Mouse (Mus musculus) mouse embryonic stem cell (cell line): Measurements from ENCODE around the gene Tbrg1.

Source experiments
- in situ Hi-C, 2 experiments: fragments of 300-500 bp; cut with MboI; formaldehyde crosslinking; loops; 1 replicate in 1 of 2; 3 replicates in 1 of 2; pipeline ENCODE4 v1.14.3; 2019 to 2020; ENCODE audit warnings: low sequenced_read_pairs in 2 of 2, low pct_unique_long_range_greater_than_20kb in 1 of 2, mixed read lengths in 1 of 2; ENCODE audit not compliant: unreplicated experiment in 1 of 2

Tbrg1 gene

GRCm38 (mm10) chr9:37636800-37637542 is 20.1 kb downstream of the Tbrg1 start:
- in situ Hi-C loops, result no loop called here

- in situ Hi-C loops, result no loop called here
Measured at GRCm38 (mm10) chr9:37636335-37636734, 20.8 kb downstream of the Tbrg1 start.

GRCm38 (mm10) chr9:37634269-37634668 is 22.8 kb downstream of the Tbrg1 start:
- in situ Hi-C loops, result no loop called here

- in situ Hi-C loops, result no loop called here
Measured at GRCm38 (mm10) chr9:37632305-37632704, 24.8 kb downstream of the Tbrg1 start.

- in situ Hi-C loops, result loop anchor here in 1 of 2 experiments (10.0 kb wide), 1 partner anchor 205 kb away; no protein-coding TSS in a partner anchor
Measured at GRCm38 (mm10) chr9:37629941-37630340, 27.2 kb downstream of the Tbrg1 start.

GRCm38 (mm10) chr9:37628581-37628980 is 28.5 kb downstream of the Tbrg1 start:
- in situ Hi-C loops, result loop anchor here in 1 of 2 experiments (10.0 kb wide), 1 partner anchor 204 kb away; no protein-coding TSS in a partner anchor

DNA sequence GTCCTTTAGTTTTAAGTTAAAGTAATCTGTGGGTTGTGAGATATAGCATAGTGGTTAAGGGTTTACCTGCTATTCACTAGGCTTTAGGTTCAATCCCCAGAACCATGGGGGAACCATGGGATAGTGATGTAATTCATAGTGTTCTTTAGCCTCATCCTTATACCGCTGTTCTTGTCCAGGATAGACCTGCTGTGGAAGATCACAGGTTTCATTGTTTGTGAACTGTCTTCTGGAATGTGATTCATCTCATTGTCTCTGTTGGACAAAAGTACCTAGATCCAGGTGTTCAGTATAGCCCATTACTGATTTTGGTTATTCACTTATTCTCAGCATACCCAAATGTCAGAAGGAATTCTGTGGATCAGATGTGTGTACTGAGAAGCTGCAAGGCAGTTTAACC is 29.8 kb downstream of the Tbrg1 start:
- in situ Hi-C loops, result loop anchor here in 1 of 2 experiments (10.0 kb wide), 1 partner anchor 202 kb away; no protein-coding TSS in a partner anchor

- in situ Hi-C loops, result loop anchor here in 1 of 2 experiments (10.0 kb wide), 1 partner anchor 201 kb away; no protein-coding TSS in a partner anchor
Measured at GRCm38 (mm10) chr9:37626103-37626567, 31.0 kb downstream of the Tbrg1 start.

DNA sequence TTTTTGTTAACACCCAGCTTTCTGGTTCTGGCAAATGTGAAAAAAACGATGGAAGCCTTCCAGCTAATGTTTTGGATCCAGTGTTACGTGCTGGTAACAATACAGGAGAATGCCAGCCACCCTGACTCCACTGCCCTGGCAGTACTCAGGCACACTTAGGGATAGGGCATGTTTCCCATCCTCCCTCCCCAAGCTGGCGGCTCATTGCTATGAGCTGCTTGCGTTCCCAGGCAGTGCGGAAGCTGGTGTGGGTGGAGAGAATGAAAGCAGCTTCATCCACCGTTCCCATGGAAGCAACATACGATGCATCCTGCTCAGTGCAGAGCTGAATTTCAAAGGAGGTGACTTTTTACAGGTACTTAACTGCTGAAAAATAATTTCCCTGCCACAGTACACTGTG is 31.5 kb downstream of the Tbrg1 start:
- in situ Hi-C loops, result loop anchor here in 1 of 2 experiments (10.0 kb wide), 1 partner anchor 201 kb away; no protein-coding TSS in a partner anchor

- in situ Hi-C loops, result loop anchor here in 1 of 2 experiments (10.0 kb wide), 1 partner anchor 200 kb away; no protein-coding TSS in a partner anchor
Measured at GRCm38 (mm10) chr9:37625129-37625528, 32.0 kb downstream of the Tbrg1 start.

GRCm38 (mm10) chr9:37624502-37624901 is 32.6 kb downstream of the Tbrg1 start:
- in situ Hi-C loops, result loop anchor here (5.0 to 10.0 kb wide), 2 partner anchors 197 to 200 kb away; no protein-coding TSS in a partner anchor

GRCm38 (mm10) chr9:37623981-37624380 is 33.1 kb downstream of the Tbrg1 start:
- in situ Hi-C loops, result loop anchor here (5.0 to 10.0 kb wide), 2 partner anchors 197 to 199 kb away; no protein-coding TSS in a partner anchor

DNA sequence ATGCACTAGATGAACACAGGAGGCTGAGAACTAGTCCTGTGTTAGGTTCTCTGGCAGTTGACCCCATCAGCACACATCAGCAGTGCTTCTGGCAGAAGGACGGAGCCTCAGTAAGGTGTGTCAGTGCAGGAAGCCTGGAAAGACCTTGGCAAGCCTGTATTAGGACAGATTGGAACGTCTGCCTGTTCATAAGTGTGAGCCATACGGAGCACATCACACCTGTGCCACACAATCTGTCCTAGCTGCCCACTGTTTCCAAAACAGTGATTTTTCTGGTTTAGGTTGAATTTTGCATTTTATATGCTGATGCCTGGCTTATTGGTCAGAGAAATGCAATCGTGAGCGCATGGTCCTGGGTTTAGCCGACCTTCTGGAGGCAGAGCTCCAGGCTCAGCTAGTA is 35.8 kb downstream of the Tbrg1 start:
- in situ Hi-C loops, result loop anchor here (5.0 to 10.0 kb wide), 2 partner anchors 194 to 196 kb away; no protein-coding TSS in a partner anchor

- in situ Hi-C loops, result no loop called here
Measured at GRCm38 (mm10) chr9:37616770-37617169, 40.3 kb downstream of the Tbrg1 start.

DNA sequence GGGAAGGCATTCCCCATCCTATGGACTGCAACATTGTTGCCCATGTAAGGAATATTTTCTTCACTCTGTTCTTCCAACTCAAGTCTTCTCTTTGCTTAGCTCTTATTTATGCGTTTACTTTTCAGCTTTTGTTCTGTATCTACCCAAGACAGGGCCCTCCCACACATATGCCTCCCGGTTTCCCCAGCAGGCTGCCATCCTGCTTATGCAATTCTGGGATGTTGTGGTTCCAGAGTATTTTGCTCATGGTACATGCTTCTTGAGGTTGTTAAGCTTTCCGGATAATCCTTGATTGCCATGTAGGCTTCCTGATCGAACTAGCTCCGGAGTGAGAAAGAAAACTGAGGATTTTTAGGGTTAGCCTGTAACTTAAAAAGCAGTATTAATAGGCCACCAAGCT is 41.9 kb downstream of the Tbrg1 start:
- in situ Hi-C loops, result no loop called here

DNA sequence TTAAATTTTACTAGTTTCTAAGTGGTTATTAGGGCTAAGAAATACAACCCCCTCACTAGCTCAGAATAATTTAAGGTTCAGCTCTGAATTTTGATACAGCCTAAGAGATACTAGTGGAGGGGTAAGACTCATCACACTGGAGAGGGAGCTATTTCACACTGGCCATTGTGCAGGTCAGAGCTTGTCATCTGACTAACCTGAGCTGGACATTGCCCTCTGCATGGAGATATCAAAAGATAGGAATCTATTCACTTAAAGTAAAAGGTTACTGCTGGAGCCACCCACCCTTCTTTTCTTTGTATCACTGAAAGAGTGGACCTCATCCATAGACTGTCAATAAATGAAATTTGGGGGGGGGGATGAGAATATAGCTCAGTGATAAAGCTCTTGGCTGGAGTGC is 42.8 kb downstream of the Tbrg1 start:
- in situ Hi-C loops, result no loop called here

- in situ Hi-C loops, result no loop called here
Measured at GRCm38 (mm10) chr9:37613911-37614280, 43.2 kb downstream of the Tbrg1 start.

DNA sequence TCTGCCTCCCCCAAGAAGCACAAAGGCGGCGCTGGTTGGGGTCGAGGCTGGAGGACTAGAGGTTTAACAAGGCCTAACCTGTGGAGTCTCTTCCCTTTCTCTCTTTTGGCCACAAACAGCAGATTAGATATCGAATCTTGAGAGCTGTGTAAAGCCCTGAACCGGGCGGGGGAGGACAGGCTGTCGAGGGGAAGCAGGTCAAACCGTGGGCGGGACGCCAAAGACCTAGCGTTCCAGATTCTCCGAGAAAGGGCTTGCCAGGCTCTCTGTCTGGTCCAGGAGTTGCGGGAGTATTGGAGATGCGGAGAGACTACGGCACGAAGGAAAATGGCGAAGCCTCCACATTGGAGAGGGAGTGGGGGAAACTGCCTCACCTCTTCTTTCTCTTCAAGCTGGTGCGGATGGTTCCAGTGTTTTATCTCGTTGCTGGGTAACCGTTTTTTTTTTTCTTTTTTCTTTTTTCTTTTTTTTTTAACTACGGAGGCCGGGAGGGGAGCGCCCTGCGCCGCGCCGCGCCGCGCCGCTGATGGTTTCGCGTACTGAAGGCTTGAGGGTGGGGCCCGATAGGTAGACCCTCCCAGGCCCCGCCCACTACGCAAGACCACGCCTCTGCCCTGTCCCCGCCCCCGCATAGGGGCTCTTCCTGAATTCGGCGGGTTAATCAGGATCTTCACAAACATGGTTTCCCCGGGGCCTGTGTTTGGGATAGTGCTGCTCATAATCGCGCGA is 43.8 kb downstream of the Tbrg1 start, which contains the start of gene Spa17:
Gene Spa17, minus strand, starts transcription at position 541 of the 729 bp plus-strand sequence.
- in situ Hi-C loops, result no loop called here

GRCm38 (mm10) chr9:37609558-37609957 is 47.6 kb downstream of the Tbrg1 start:
- in situ Hi-C loops, result no loop called here
